Comparison of ENCODE assay signal across 13 mouse cellular contexts in genomic region chr11:117204606-117205005, GRCm38 (mm10). TPM values are rescaled to one million over a fixed set of nuclear protein-coding genes. Genes with fewer than 3 reads are reported as not detected.
DNase-seq lines count a peak whose midpoint lies in the region; ATAC-seq and TF ChIP-seq lines count a peak whose summit lies in the region.
"Had no signal": no experiment of that assay in that cellular context is flagged by ENCODE, and none has a peak within 500 bp of the region (broad histone marks: within the 10 kb centered on the region; RNA-seq: fewer than 3 reads in every experiment).

No protein-coding gene starts in this region.

- H3K27ac ChIP-seq in lung, embryonic 16.5 days (ENCODE audit: low read length), result no peak overlapping the region
- no peak overlapping the region for H3K27ac ChIP-seq in liver, embryonic 14.5 days
- H3K27ac ChIP-seq: heart, adult 2 months had no signal

- H3K27me3 ChIP-seq in lung, embryonic 16.5 days (ENCODE audit: control insufficient read depth, insufficient read depth, low read depth, low read length), result peaks cover under 1% of the 10 kb centered on the region; the same call in 1 of the 2 replicates
- H3K27me3 ChIP-seq in liver, embryonic 14.5 days (ENCODE audit: control insufficient read depth, insufficient read depth, low read length), result peaks cover 7% of the 10 kb centered on the region

- WGBS in lung, embryonic 16.5 days, result 73% methylated on average over 8 of the region's 8 CpGs
- 52% methylated on average over 8 of the region's 8 CpGs for WGBS in liver, embryonic 14.5 days (ENCODE audit: insufficient replicate concordance)

- H3K36me3 ChIP-seq in lung, embryonic 16.5 days (ENCODE audit: control insufficient read depth, insufficient read depth, low read length), result no peaks in the 10 kb centered on the region; the same call in 1 of the 2 replicates
- no peaks in the 10 kb centered on the region for H3K36me3 ChIP-seq in liver, embryonic 14.5 days (replicated peaks; ENCODE audit: control insufficient read depth, insufficient read depth, low read depth)

- peak; percentile 29 for DNase-seq in adrenal gland, adult 2 months
- DNase-seq in adrenal gland, postnatal 4 days (ENCODE audit: low spot score in 2 of 2), result no peak
- DNase-seq in lung, postnatal 4 days, result no peak
- DNase-seq in liver, embryonic 14.5 days (ENCODE audit: low read depth in 3 of 3, low spot score in 3 of 3), result peak in 2 of 3 experiments; percentile 9 to 24
- no peak for DNase-seq in c-Kit-positive CD71-positive TER-119-positive erythroid progenitor cells, embryonic 14.5 days (ENCODE audit: low spot score)
- no peak for DNase-seq in ovary, postnatal 10 days (ENCODE audit: low spot score)
- DNase-seq: cerebellum, adult 11-12 months; heart, adult 2 months; lung, postnatal 10 days had no signal

- TF ChIP-seq EP300 in liver, embryonic 14.5 days (IDR thresholded peaks at IDR 0.05; ENCODE audit: low read depth), result no peak

- peaks cover 12% of the 10 kb centered on the region for H3K4me1 ChIP-seq in lung, embryonic 16.5 days (replicated peaks; ENCODE audit: control insufficient read depth, insufficient read depth, low read length)
- H3K4me1 ChIP-seq in liver, embryonic 14.5 days (replicated peaks; ENCODE audit: control insufficient read depth in 2 of 2, insufficient read depth in 2 of 2, low read length in 1 of 2), result peaks cover 0 to 4% of the 10 kb centered on the region in 2 experiments; a peak in 1 of 4 replicates

- no peak for TF ChIP-seq CTCF in liver, embryonic 14.5 days (IDR thresholded peaks at IDR 0.05; ENCODE audit: low read depth)

- no peak overlapping the region for H3K4me3 ChIP-seq in lung, embryonic 16.5 days (ENCODE audit: low read length)
- H3K4me3 ChIP-seq in liver, embryonic 14.5 days (ENCODE audit: insufficient read depth in 1 of 2, low read depth in 2 of 2, low read length in 2 of 2), result no peak overlapping the region
- H3K4me3 ChIP-seq: heart, adult 2 months; myocyte had no signal

- no peak for ATAC-seq in lung, embryonic 16.5 days (ENCODE audit: low read depth)
- ATAC-seq in liver, embryonic 14.5 days (ENCODE audit: insufficient read depth), result peak; percentile 72
- ATAC-seq in frontal cortex, adult (ENCODE audit: low TSS enrichment), result no peak

- H3K9ac ChIP-seq in lung, embryonic 16.5 days (ENCODE audit: low read length), result 0 out of 2 replicates have a peak overlapping the region, but pooled peaks have one; percentile 30
- no peak overlapping the region for H3K9ac ChIP-seq in liver, embryonic 14.5 days (replicated peaks)

- H3K4me2 ChIP-seq in lung, embryonic 16.5 days (ENCODE audit: low read depth, low read length), result no peak overlapping the region
- H3K4me2 ChIP-seq in liver, embryonic 14.5 days (ENCODE audit: low read depth), result no peak overlapping the region; the same call in none of the 2 replicates
- H3K4me2 ChIP-seq: midbrain, embryonic 11.5 days had no signal

- H3K9me3 ChIP-seq in lung, embryonic 16.5 days (ENCODE audit: control insufficient read depth, low read length), result no peaks in the 10 kb centered on the region
- H3K9me3 ChIP-seq in liver, embryonic 14.5 days (ENCODE audit: control insufficient read depth, low read length), result no peaks in the 10 kb centered on the region

RNA-seq across cellular contexts. Expression of gene Sept9, which starts 5.1 kb away (rescaled TPM):
- 100 to 1,000 TPM; 143 to 149 TPM for total RNA-seq in adrenal gland, adult 2 months (2021)
- polyA plus RNA-seq in adrenal gland, adult 2 months (2012; rRNA removed), result 46.5 and 53.7 TPM in 2 replicates
- total RNA-seq in adrenal gland, postnatal 4 days (2021), result 100 to 1,000 TPM; 158 to 171 TPM
- 128 and 139 TPM in 2 replicates for polyA plus RNA-seq in lung, embryonic 16.5 days (2015; fragmentation: Nextera tagmentation; extraction: Ambion mirVana)
- 11.8 and 14.9 TPM in 2 replicates for polyA plus RNA-seq in liver, embryonic 14.5 days (2012; rRNA removed)
- polyA plus RNA-seq in liver, embryonic 14.5 days (2014; fragmentation: Nextera tagmentation; extraction: Ambion mirVana), result 25.5 and 30.6 TPM in 2 replicates

Comparison
In these comparisons a context has a peak if more than half of its experiments do, and no peak if none do; other contexts are left out.
1. DNase-seq: peak in adrenal gland, adult 2 months (single experiment) and liver, embryonic 14.5 days (2 of 3); none in adrenal gland, postnatal 4 days (0 of 2), lung, postnatal 4 days (0 of 2), c-Kit-positive CD71-positive TER-119-positive erythroid progenitor cells, embryonic 14.5 days (single experiment) and ovary, postnatal 10 days (single experiment).